Mouse (Mus musculus) limb, embryonic 14.5 days (tissue): ENCODE results near the gene Slc25a22. TPM values are rescaled to one million over a fixed set of nuclear protein-coding genes. Genes with fewer than 3 reads are reported as not detected.

ENCODE experiments used
- ATAC-seq: fragments of 200-750 bp; cut with Nextera tagmentation; 2 replicates; pipeline ENCODE4 v1.8.0; 2017; ENCODE audit warnings: low read depth, moderate number of reproducible peaks, moderate TSS enrichment; ENCODE audit not compliant: low FRiP score
- DNase-seq: peaks from one replicate; pipeline ENCODE4 v3.0.0-alpha.2; 2015; ENCODE audit warnings: low spot score
- H3K27ac ChIP-seq: fragments of 300-500 bp; sonication (generic); replicated peaks from 2 replicates; pipeline ENCODE4 v1.5.1; 2014; ENCODE audit warnings: low read depth, mild to moderate bottlenecking, low read length, moderate library complexity, mixed read lengths
- H3K27me3 ChIP-seq: fragments of 300-500 bp; sonication (generic); 2 replicates; pipeline ENCODE4 v1.6.1; 2014; ENCODE audit warnings: low read length, mixed read lengths; ENCODE audit not compliant: control insufficient read depth, insufficient read depth
- H3K36me3 ChIP-seq: fragments of 300-500 bp; sonication (generic); 2 replicates; pipeline ENCODE4 v1.6.1; 2014; ENCODE audit warnings: mild to moderate bottlenecking, low read length, moderate library complexity, mixed read lengths; ENCODE audit not compliant: control insufficient read depth, insufficient read depth
- H3K4me1 ChIP-seq: fragments of 300-500 bp; sonication (generic); 2 replicates; pipeline ENCODE4 v1.6.1; 2014; ENCODE audit warnings: antibody characterized with exemption, low read length, mixed read lengths; ENCODE audit not compliant: control insufficient read depth, insufficient read depth
- H3K4me2 ChIP-seq: fragments of 300-500 bp; sonication (generic); replicated peaks from 2 replicates; pipeline ENCODE4 v1.6.1; 2014; ENCODE audit warnings: low read depth, mild to moderate bottlenecking, low read length, moderate library complexity; ENCODE audit not compliant: severe bottlenecking
- H3K4me3 ChIP-seq: fragments of 300-500 bp; sonication (generic); replicated peaks from 2 replicates; pipeline ENCODE4 v1.5.1; 2014; ENCODE audit warnings: low read length
- H3K9ac ChIP-seq: fragments of 300-500 bp; sonication (generic); 2 replicates; pipeline ENCODE4 v1.6.1; 2014; ENCODE audit warnings: mild to moderate bottlenecking, low read depth, low read length, moderate library complexity; ENCODE audit not compliant: severe bottlenecking
- H3K9me3 ChIP-seq: fragments of 300-500 bp; sonication (generic); 2 replicates; pipeline ENCODE4 v1.6.1; 2016; ENCODE audit warnings: low read length; ENCODE audit not compliant: control insufficient read depth
- POLR2A ChIP-seq: fragments of 200-500 bp; IDR thresholded peaks from 2 replicates; pipeline ENCODE4 v1.8.0; 2012; ENCODE audit warnings: inconsistent platforms, mild to moderate bottlenecking, moderate library complexity, borderline replicate concordance; ENCODE audit not compliant: insufficient read depth, insufficient read length; ENCODE audit errors: extremely low read depth
- WGBS: fragments of 180-500 bp; shearing (Covaris S2); extraction: QIAGEN DNeasy Blood & Tissue Kit; methylation state at CpG from one replicate; pipeline ENCODE4 v1.1.7; 2014; 5-methylcytosine and 5-hydroxymethylcytosine counted together
- polyA plus RNA-seq, 2 experiments: library from polyadenylated mRNA; depleted of rRNA in 1 of 2; stranded (reverse) in 1 of 2; unstranded in 1 of 2; fragments of >200 nt; fragmentation: Nextera tagmentation in 1 of 2; extraction: Ambion mirVana in 1 of 2; gene quantifications; 2 replicates each; pipeline versions ENCODE4 v1.2.1 to v1.2.3; 2012 to 2014

Gene Slc25a22
- polyA plus RNA-seq, 2 experiments: 22.8 to 75.1 TPM

DNA sequence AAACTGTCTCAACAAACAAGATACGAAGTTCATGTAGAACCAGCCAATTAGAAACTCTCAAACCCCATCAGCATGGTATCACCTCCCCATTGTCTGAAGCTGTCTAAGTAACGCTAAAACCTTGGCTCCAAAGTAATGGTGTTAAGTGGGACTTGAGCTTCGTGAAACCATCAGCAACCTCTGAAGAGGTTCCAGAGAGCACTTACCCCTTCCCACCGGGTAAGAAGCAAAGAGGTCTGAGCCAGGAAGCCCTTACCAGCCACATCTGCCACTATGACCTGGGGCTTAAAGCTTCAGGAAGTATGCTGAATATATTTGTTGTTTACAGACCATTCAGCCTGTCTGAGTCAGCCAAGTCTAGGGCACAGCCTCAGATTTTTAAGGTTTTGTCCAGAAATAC is 32.2 kb downstream of the Slc25a22 start:
- Histone ChIP-seq H3K27ac (no peak overlapping the region), H3K27me3 (no peaks in the 10 kb centered on the region), H3K4me2 (no peak overlapping the region), H3K9me3 (no peaks in the 10 kb centered on the region), H3K4me1 (no peaks in the 10 kb centered on the region), H3K4me3 (no peak overlapping the region), H3K36me3 (peaks cover 55% of the 10 kb centered on the region), H3K9ac (no peak overlapping the region)
- no peak for ATAC-seq
- TF ChIP-seq POLR2A: no peak
- no peak for DNase-seq
- WGBS: 89% methylated on average over 4 of the region's 4 CpGs

DNA sequence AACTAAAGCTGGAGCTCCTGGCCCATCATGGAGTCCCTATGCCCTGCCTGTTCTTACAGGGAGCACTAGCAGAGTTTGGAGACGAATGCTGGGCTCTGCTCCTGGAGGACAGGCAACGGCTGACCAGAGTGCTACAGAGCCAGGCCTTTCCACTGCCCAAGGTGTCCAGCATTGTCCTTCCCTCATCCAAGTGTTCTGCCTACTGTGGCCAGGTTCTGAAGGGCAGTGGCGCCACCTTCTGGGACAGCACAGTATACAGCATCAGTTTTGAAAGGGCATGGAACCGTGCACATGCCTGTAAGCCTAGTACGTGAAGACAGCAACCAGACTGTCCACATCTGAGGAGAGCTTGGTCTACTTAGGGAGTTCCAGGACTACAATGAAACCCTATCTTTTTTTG is 34.4 kb downstream of the Slc25a22 start:
- WGBS: 49% methylated on average over 5 of the region's 5 CpGs
- H3K4me1 ChIP-seq: no peaks in the 10 kb centered on the region

DNA sequence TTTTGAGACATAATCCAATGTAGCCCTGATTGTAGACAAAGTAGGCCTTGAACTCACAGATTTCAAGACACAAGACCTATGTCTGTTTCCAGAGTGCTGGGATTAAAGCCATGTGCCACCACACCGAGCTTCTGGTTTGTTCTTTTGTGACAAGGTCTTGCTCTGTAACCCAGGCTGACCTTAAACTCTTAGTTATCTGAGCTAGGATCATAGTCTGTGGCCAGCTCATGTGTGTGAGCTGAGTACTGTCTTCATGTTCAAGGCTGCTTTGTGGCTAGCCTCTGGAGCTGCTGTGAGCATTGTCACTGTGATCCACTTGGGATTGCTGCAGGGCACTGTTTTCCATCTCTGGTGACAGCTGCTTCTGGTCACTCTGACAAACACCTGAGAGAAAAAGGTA is 42.3 kb downstream of the Slc25a22 start:
- no peak overlapping the region for H3K4me3 ChIP-seq
- H3K9ac ChIP-seq: no peak overlapping the region
- H3K36me3 ChIP-seq: peaks cover 31% of the 10 kb centered on the region
- H3K4me2 ChIP-seq: no peak overlapping the region
- DNase-seq (no peak), ATAC-seq (no peak)
- no peaks in the 10 kb centered on the region for H3K27me3 ChIP-seq
- WGBS: 72% methylated on average over 1 of the region's 1 CpGs
- TF ChIP-seq POLR2A: no peak
- peaks cover 13% of the 10 kb centered on the region for H3K4me1 ChIP-seq
- H3K9me3 ChIP-seq: no peaks in the 10 kb centered on the region
- H3K27ac ChIP-seq: no peak overlapping the region

More for the DNA sequence above, 34.4 kb downstream of the Slc25a22 start:
- H3K4me2 ChIP-seq: no peak overlapping the region
- H3K27ac ChIP-seq: no peak overlapping the region
- no peak overlapping the region for H3K4me3 ChIP-seq
- H3K27me3 ChIP-seq: no peaks in the 10 kb centered on the region
- no peak for DNase-seq
- H3K36me3 ChIP-seq: peaks cover 54% of the 10 kb centered on the region
- no peaks in the 10 kb centered on the region for H3K9me3 ChIP-seq
- no peak for TF ChIP-seq POLR2A
- H3K9ac ChIP-seq: no peak overlapping the region
- no peak for ATAC-seq

DNA sequence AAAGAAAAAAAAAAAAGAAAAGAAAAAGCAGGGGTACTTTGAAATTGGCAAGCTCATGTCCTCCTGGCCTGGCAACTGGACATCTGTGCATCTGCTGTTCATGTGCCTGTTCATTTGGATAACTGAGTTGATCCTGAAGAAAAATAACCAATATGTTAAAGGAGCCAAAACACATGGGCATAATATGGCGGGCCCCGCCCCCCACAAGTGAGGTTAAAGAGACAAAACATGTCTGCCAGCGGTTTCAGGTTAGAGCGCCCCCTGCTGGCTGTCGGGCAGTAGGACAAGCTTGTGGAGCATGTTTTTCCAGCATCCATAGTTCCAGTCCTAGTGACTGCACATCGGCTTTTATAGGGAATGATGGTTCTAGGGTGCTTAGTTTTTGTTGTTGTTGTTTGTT is 42.9 kb downstream of the Slc25a22 start:
- TF ChIP-seq POLR2A: no peak
- H3K4me3 ChIP-seq: no peak overlapping the region
- H3K4me2 ChIP-seq: no peak overlapping the region
- no peaks in the 10 kb centered on the region for H3K27me3 ChIP-seq
- H3K9me3 ChIP-seq: no peaks in the 10 kb centered on the region
- H3K9ac ChIP-seq: no peak overlapping the region
- H3K27ac ChIP-seq: no peak overlapping the region
- ATAC-seq: no peak
- WGBS: 20% methylated on average over 6 of the region's 6 CpGs
- H3K4me1 ChIP-seq: peaks cover 13% of the 10 kb centered on the region
- no peak for DNase-seq
- peaks cover 25% of the 10 kb centered on the region for H3K36me3 ChIP-seq

DNA sequence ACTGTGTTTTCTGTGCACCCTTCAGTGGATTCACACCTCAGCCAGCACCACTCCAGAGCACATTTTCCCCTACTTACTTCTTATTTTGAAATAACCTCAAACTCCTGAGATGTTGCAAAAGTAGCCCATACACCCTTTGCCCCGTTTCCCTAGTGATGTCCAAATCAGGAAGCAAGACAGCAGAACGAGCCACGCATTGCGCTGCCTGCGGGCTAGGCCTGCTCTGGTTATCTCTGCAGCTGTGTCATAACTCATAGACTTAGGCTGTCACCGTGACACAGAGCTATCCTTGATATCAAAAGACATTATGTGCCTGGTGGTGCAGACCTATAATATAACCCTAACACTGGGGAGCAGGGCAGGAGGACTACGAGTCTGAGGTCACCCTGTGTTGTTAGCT is 43.5 kb downstream of the Slc25a22 start:
- no peak overlapping the region for H3K9ac ChIP-seq
- peaks cover 21% of the 10 kb centered on the region for H3K36me3 ChIP-seq
- ATAC-seq (no peak), DNase-seq (no peak)
- WGBS: 81% methylated on average over 7 of the region's 7 CpGs
- H3K4me2 ChIP-seq: no peak overlapping the region
- no peak overlapping the region for H3K4me3 ChIP-seq
- TF ChIP-seq POLR2A: no peak
- peaks cover 13% of the 10 kb centered on the region for H3K4me1 ChIP-seq
- H3K9me3 ChIP-seq: no peaks in the 10 kb centered on the region
- no peaks in the 10 kb centered on the region for H3K27me3 ChIP-seq
- no peak overlapping the region for H3K27ac ChIP-seq
